Mouse (Mus musculus): ENCODE results near the gene Kndc1. TPM values are rescaled to one million over a fixed set of nuclear protein-coding genes. Genes with fewer than 3 reads are reported as not detected.

Kndc1 gene
- polyA plus RNA-seq, 1 experiment: 0.02 TPM

- Histone ChIP-seq H3K27me3 (replicated peaks; ENCODE audit: control insufficient read depth, insufficient read depth, low read length) (no peaks in the 10 kb centered on the region), H3K4me1 (ENCODE audit: control insufficient read depth, insufficient read depth, low read length) (no peaks in the 10 kb centered on the region), H3K27ac (ENCODE audit: insufficient read depth, low read depth, low read length) (no peak overlapping the region), H3K4me3 (ENCODE audit: insufficient read depth, low read depth, low read length) (no peak overlapping the region), H3K36me3 (ENCODE audit: control insufficient read depth, insufficient read depth, low read length) (no peaks in the 10 kb centered on the region)
- 10% methylated on average over 14 of the region's 14 CpGs for WGBS
- no peak for DNase-seq
- TF ChIP-seq POLR2A (IDR thresholded peaks at IDR 0.05; ENCODE audit: low read depth, low read length): no peak
- no peak for TF ChIP-seq CTCF (conservative IDR thresholded peaks at IDR 0.05; ENCODE audit: insufficient read depth, insufficient read length, low read depth, low read length)
These were observed 21.3 kb downstream of the Kndc1 start for GRCm38 (mm10) chr7:139915646-139916257.

- WGBS: 0% methylated on average over 1 of the region's 1 CpGs
- no peak for TF ChIP-seq CTCF (conservative IDR thresholded peaks at IDR 0.05; ENCODE audit: insufficient read depth, insufficient read length, low read depth, low read length)
- no peak for TF ChIP-seq POLR2A (IDR thresholded peaks at IDR 0.05; ENCODE audit: low read depth, low read length)
- H3K27me3 ChIP-seq (replicated peaks; ENCODE audit: control insufficient read depth, insufficient read depth, low read length): no peaks in the 10 kb centered on the region
- no peak overlapping the region for H3K27ac ChIP-seq (ENCODE audit: insufficient read depth, low read depth, low read length)
- no peak overlapping the region for H3K4me3 ChIP-seq (ENCODE audit: insufficient read depth, low read depth, low read length)
- H3K4me1 ChIP-seq (ENCODE audit: control insufficient read depth, insufficient read depth, low read length): no peaks in the 10 kb centered on the region
- no peaks in the 10 kb centered on the region for H3K36me3 ChIP-seq (ENCODE audit: control insufficient read depth, insufficient read depth, low read length)
- no peak for DNase-seq
These were observed 21.8 kb downstream of the Kndc1 start for GRCm38 (mm10) chr7:139916345-139916744.

GRCm38 (mm10) chr7:139918262-139918661 lies 23.8 kb downstream of the Kndc1 start:
- Histone ChIP-seq H3K4me1 (ENCODE audit: control insufficient read depth, insufficient read depth, low read length) (no peaks in the 10 kb centered on the region), H3K36me3 (ENCODE audit: control insufficient read depth, insufficient read depth, low read length) (no peaks in the 10 kb centered on the region), H3K27ac (ENCODE audit: insufficient read depth, low read depth, low read length) (no peak overlapping the region), H3K27me3 (replicated peaks; ENCODE audit: control insufficient read depth, insufficient read depth, low read length) (no peaks in the 10 kb centered on the region), H3K4me3 (ENCODE audit: insufficient read depth, low read depth, low read length) (no peak overlapping the region)
- no peak for DNase-seq
- TF ChIP-seq POLR2A (IDR thresholded peaks at IDR 0.05; ENCODE audit: low read depth, low read length) (no peak), CTCF (conservative IDR thresholded peaks at IDR 0.05; ENCODE audit: insufficient read depth, insufficient read length, low read depth, low read length) (no peak)
- WGBS: 73% methylated on average over 4 of the region's 4 CpGs

- no peak overlapping the region for H3K27ac ChIP-seq (ENCODE audit: insufficient read depth, low read depth, low read length)
- 24% methylated on average over 11 of the region's 11 CpGs for WGBS
- no peak for TF ChIP-seq POLR2A (IDR thresholded peaks at IDR 0.05; ENCODE audit: low read depth, low read length)
- TF ChIP-seq CTCF (conservative IDR thresholded peaks at IDR 0.05; ENCODE audit: insufficient read depth, insufficient read length, low read depth, low read length): peak; percentile 59
- no peaks in the 10 kb centered on the region for H3K4me1 ChIP-seq (ENCODE audit: control insufficient read depth, insufficient read depth, low read length)
- DNase-seq: peak; percentile 3
- H3K4me3 ChIP-seq (ENCODE audit: insufficient read depth, low read depth, low read length): no peak overlapping the region
- H3K27me3 ChIP-seq (replicated peaks; ENCODE audit: control insufficient read depth, insufficient read depth, low read length): no peaks in the 10 kb centered on the region
- no peaks in the 10 kb centered on the region for H3K36me3 ChIP-seq (ENCODE audit: control insufficient read depth, insufficient read depth, low read length)
These were observed 36.2 kb downstream of the Kndc1 start for GRCm38 (mm10) chr7:139930732-139931131.

GRCm38 (mm10) chr7:139936705-139937104 lies 42.2 kb downstream of the Kndc1 start:
- Histone ChIP-seq H3K36me3 (ENCODE audit: control insufficient read depth, insufficient read depth, low read length) (no peaks in the 10 kb centered on the region), H3K4me3 (ENCODE audit: insufficient read depth, low read depth, low read length) (no peak overlapping the region), H3K27ac (ENCODE audit: insufficient read depth, low read depth, low read length) (no peak overlapping the region), H3K4me1 (ENCODE audit: control insufficient read depth, insufficient read depth, low read length) (no peaks in the 10 kb centered on the region), H3K27me3 (replicated peaks; ENCODE audit: control insufficient read depth, insufficient read depth, low read length) (no peaks in the 10 kb centered on the region; the same call in 1 of the 2 replicates)
- TF ChIP-seq CTCF (conservative IDR thresholded peaks at IDR 0.05; ENCODE audit: insufficient read depth, insufficient read length, low read depth, low read length) (no peak), POLR2A (IDR thresholded peaks at IDR 0.05; ENCODE audit: low read depth, low read length) (no peak)
- no peak for DNase-seq
- 90% methylated on average over 10 of the region's 10 CpGs for WGBS

GRCm38 (mm10) chr7:139937138-139937537 lies 42.6 kb downstream of the Kndc1 start:
- H3K4me1 ChIP-seq (ENCODE audit: control insufficient read depth, insufficient read depth, low read length): no peaks in the 10 kb centered on the region
- H3K27me3 ChIP-seq (replicated peaks; ENCODE audit: control insufficient read depth, insufficient read depth, low read length): no peaks in the 10 kb centered on the region; the same call in 1 of the 2 replicates
- WGBS: 61% methylated on average over 3 of the region's 3 CpGs
- peak; percentile 10 for DNase-seq
- no peaks in the 10 kb centered on the region for H3K36me3 ChIP-seq (ENCODE audit: control insufficient read depth, insufficient read depth, low read length)
- no peak overlapping the region for H3K27ac ChIP-seq (ENCODE audit: insufficient read depth, low read depth, low read length)
- H3K4me3 ChIP-seq (ENCODE audit: insufficient read depth, low read depth, low read length): no peak overlapping the region
- TF ChIP-seq POLR2A (IDR thresholded peaks at IDR 0.05; ENCODE audit: low read depth, low read length) (no peak), CTCF (conservative IDR thresholded peaks at IDR 0.05; ENCODE audit: insufficient read depth, insufficient read length, low read depth, low read length) (no peak)

GRCm38 (mm10) chr7:139937810-139938209 lies 43.3 kb downstream of the Kndc1 start:
- no peak for TF ChIP-seq CTCF (conservative IDR thresholded peaks at IDR 0.05; ENCODE audit: insufficient read depth, insufficient read length, low read depth, low read length)
- no peak for TF ChIP-seq POLR2A (IDR thresholded peaks at IDR 0.05; ENCODE audit: low read depth, low read length)
- no peak overlapping the region for H3K27ac ChIP-seq (ENCODE audit: insufficient read depth, low read depth, low read length)
- no peak overlapping the region for H3K4me3 ChIP-seq (ENCODE audit: insufficient read depth, low read depth, low read length)
- no peaks in the 10 kb centered on the region for H3K4me1 ChIP-seq (ENCODE audit: control insufficient read depth, insufficient read depth, low read length)
- H3K27me3 ChIP-seq (replicated peaks; ENCODE audit: control insufficient read depth, insufficient read depth, low read length): no peaks in the 10 kb centered on the region; the same call in 1 of the 2 replicates
- WGBS: 83% methylated on average over 5 of the region's 5 CpGs
- H3K36me3 ChIP-seq (ENCODE audit: control insufficient read depth, insufficient read depth, low read length): no peaks in the 10 kb centered on the region
- no peak for DNase-seq
